In genomic region chr16:44725286-44726223, GRCm38 (mm10) we compare ENCODE assay signal across 8 mouse cellular contexts. TPM values are rescaled to one million over a fixed set of nuclear protein-coding genes. Genes with fewer than 3 reads are reported as not detected.
A peak's percentile ranks its signal among the peaks of the same experiment; 100 is the strongest.
DNase-seq lines count a peak whose midpoint lies in the region; ATAC-seq and TF ChIP-seq lines count a peak whose summit lies in the region.

No protein-coding gene starts in this region.

- WGBS in forebrain, embryonic 10.5 days: 54% methylated on average over 14 of the region's 14 CpGs
- WGBS in heart, embryonic 16.5 days: 39% methylated on average over 14 of the region's 14 CpGs
- WGBS in liver, embryonic 12.5 days (ENCODE audit: insufficient replicate concordance): 27% methylated on average over 14 of the region's 14 CpGs
- WGBS in stomach, postnatal 0 days: 37% methylated on average over 14 of the region's 14 CpGs

- H3K36me3 ChIP-seq in ES-Bruce4 (ENCODE audit: control insufficient read depth, insufficient read depth, low read length, poor library complexity, severe bottlenecking): peaks cover 35% of the 10 kb centered on the region
- H3K36me3 ChIP-seq in forebrain, embryonic 10.5 days (replicated peaks): peaks cover 34% of the 10 kb centered on the region
- 0 out of 2 replicates have a peak, but pooled peaks cover 4% of the 10 kb centered on the region for H3K36me3 ChIP-seq in heart, embryonic 16.5 days (ENCODE audit: control insufficient read depth, insufficient read depth)
- H3K36me3 ChIP-seq in liver, embryonic 12.5 days: peaks cover 35% of the 10 kb centered on the region
- peaks cover 2% of the 10 kb centered on the region; the same call in 1 of the 2 replicates for H3K36me3 ChIP-seq in stomach, postnatal 0 days (ENCODE audit: control insufficient read depth, insufficient read depth, low read length)

- peaks cover 2% of the 10 kb centered on the region for H3K4me1 ChIP-seq in ES-Bruce4 (ENCODE audit: control insufficient read depth, insufficient read depth, low read length)
- H3K4me1 ChIP-seq in forebrain, embryonic 10.5 days: peaks cover 25% of the 10 kb centered on the region
- H3K4me1 ChIP-seq in heart, embryonic 16.5 days (ENCODE audit: control insufficient read depth, insufficient read depth, low read length): peaks cover 20% of the 10 kb centered on the region
- peaks cover 47% of the 10 kb centered on the region for H3K4me1 ChIP-seq in liver, embryonic 12.5 days
- H3K4me1 ChIP-seq in stomach, postnatal 0 days (replicated peaks; ENCODE audit: control insufficient read depth, insufficient read depth): no peaks in the 10 kb centered on the region

- no peak for TF ChIP-seq EP300 in ES-Bruce4 (IDR thresholded peaks at IDR 0.05; ENCODE audit: insufficient read depth, low read depth, low read length)
- no peak for TF ChIP-seq EP300 in stomach, postnatal 0 days (optimal IDR thresholded peaks at IDR 0.05)

- H3K9ac ChIP-seq in ES-Bruce4 (ENCODE audit: low read depth, poor library complexity, severe bottlenecking): peak overlapping the region; percentile 98
- H3K9ac ChIP-seq in heart, embryonic 16.5 days (ENCODE audit: low read length): peak overlapping the region; percentile 90
- peak overlapping the region; percentile 85 for H3K9ac ChIP-seq in liver, embryonic 12.5 days
- H3K9ac ChIP-seq in stomach, postnatal 0 days (ENCODE audit: low read length): no peak overlapping the region; the same call in 1 of the 2 replicates

- no peaks in the 10 kb centered on the region for H3K9me3 ChIP-seq in ES-Bruce4 (replicated peaks; ENCODE audit: control insufficient read depth, insufficient read depth, low read length, poor library complexity, severe bottlenecking)
- H3K9me3 ChIP-seq in forebrain, embryonic 10.5 days: no peaks in the 10 kb centered on the region
- H3K9me3 ChIP-seq in heart, embryonic 16.5 days (replicated peaks; ENCODE audit: control insufficient read depth, low read length): no peaks in the 10 kb centered on the region
- no peaks in the 10 kb centered on the region for H3K9me3 ChIP-seq in liver, embryonic 12.5 days (replicated peaks)
- no peaks in the 10 kb centered on the region for H3K9me3 ChIP-seq in stomach, postnatal 0 days (ENCODE audit: control insufficient read depth, low read length)

- peak overlapping the region; percentile 88; the same call in 1 of the 2 replicates for H3K27ac ChIP-seq in ES-Bruce4 (ENCODE audit: insufficient read depth, low read length)
- H3K27ac ChIP-seq in forebrain, embryonic 10.5 days: peak overlapping the region; percentile 99
- H3K27ac ChIP-seq in heart, embryonic 16.5 days (ENCODE audit: low read length): peak overlapping the region; percentile 96
- peak overlapping the region; percentile 84 for H3K27ac ChIP-seq in liver, embryonic 12.5 days
- peak overlapping the region; percentile 40; the same call in 1 of the 2 replicates for H3K27ac ChIP-seq in stomach, postnatal 0 days (replicated peaks)

- TF ChIP-seq CTCF in ES-Bruce4 (IDR thresholded peaks at IDR 0.05; ENCODE audit: low read depth, low read length): peak; percentile 51
- peak; percentile 94 for TF ChIP-seq CTCF in stomach, postnatal 0 days (IDR thresholded peaks at IDR 0.05; ENCODE audit: low read depth)

- no peak for ATAC-seq in heart, embryonic 16.5 days (replicated peaks; ENCODE audit: extremely low read depth, insufficient read depth, low FRiP score)
- ATAC-seq in liver, embryonic 12.5 days: no peak
- ATAC-seq in stomach, postnatal 0 days (ENCODE audit: low FRiP score, low TSS enrichment): no peak

- no peak for TF ChIP-seq POLR2A in ES-Bruce4 (IDR thresholded peaks at IDR 0.05; ENCODE audit: insufficient read depth, low read length)

- H3K4me3 ChIP-seq in ES-Bruce4 (ENCODE audit: low read depth, low read length): peak overlapping the region; percentile 100
- H3K4me3 ChIP-seq in forebrain, embryonic 10.5 days: peak overlapping the region; percentile 93
- peak overlapping the region; percentile 81 for H3K4me3 ChIP-seq in heart, embryonic 16.5 days (ENCODE audit: low read length)
- peak overlapping the region; percentile 74 for H3K4me3 ChIP-seq in liver, embryonic 12.5 days
- peak overlapping the region; percentile 81 for H3K4me3 ChIP-seq in stomach, postnatal 0 days (ENCODE audit: low read depth, low read length)

- H3K4me2 ChIP-seq in heart, embryonic 16.5 days (ENCODE audit: low read depth, low read length): peak overlapping the region; percentile 81
- H3K4me2 ChIP-seq in liver, embryonic 12.5 days: peak overlapping the region; percentile 90
- H3K4me2 ChIP-seq in stomach, postnatal 0 days (replicated peaks; ENCODE audit: low read depth): peak overlapping the region; percentile 83

- peak; percentile 76 for DNase-seq in c-Kit-positive CD71-negative TER-119-negative erythroid progenitor cells, embryonic 14.5 days (ENCODE audit: low read depth)
- DNase-seq in forebrain, embryonic 10.5 days (ENCODE audit: extremely low spot score, low spot score): peak; percentile 47
- DNase-seq in kidney, postnatal 14 days: peak; percentile 86
- peak; percentile 88 for DNase-seq in naive thymus-derived CD4-positive, alpha-beta T cell, adult 2 months (ENCODE audit: low read depth)
- peak; percentile 71 for DNase-seq in stomach, postnatal 0 days (ENCODE audit: low spot score)

- no peaks in the 10 kb centered on the region for H3K27me3 ChIP-seq in ES-Bruce4 (ENCODE audit: control insufficient read depth, insufficient read depth, low read length, poor library complexity, severe bottlenecking)
- no peaks in the 10 kb centered on the region for H3K27me3 ChIP-seq in forebrain, embryonic 10.5 days (ENCODE audit: poor library complexity, severe bottlenecking)
- no peaks in the 10 kb centered on the region for H3K27me3 ChIP-seq in heart, embryonic 16.5 days (ENCODE audit: control insufficient read depth, insufficient read depth, low read length)
- no peaks in the 10 kb centered on the region for H3K27me3 ChIP-seq in liver, embryonic 12.5 days (replicated peaks)
- H3K27me3 ChIP-seq in stomach, postnatal 0 days (ENCODE audit: control insufficient read depth, insufficient read depth, low read length): no peaks in the 10 kb centered on the region

RNA-seq across cellular contexts. Expression of gene Nepro, which starts 1.5 kb away (rescaled TPM):
- polyA plus RNA-seq in ES-Bruce4 (2011; ENCODE audit: insufficient read depth, insufficient read length, low read depth, missing spikeins): 28.6 and 32.1 TPM in 2 replicates
- 15.4 and 17.1 TPM in 2 replicates for polyA plus RNA-seq in forebrain, embryonic 10.5 days (2016; fragmentation: Nextera tagmentation; extraction: Ambion mirVana)
- polyA plus RNA-seq in heart, embryonic 16.5 days (2015; fragmentation: Nextera tagmentation; extraction: Ambion mirVana): 3.6 and 4.3 TPM in 2 replicates
- 6.5 and 7.3 TPM in 2 replicates for polyA plus RNA-seq in liver, embryonic 12.5 days (2016; fragmentation: Nextera tagmentation; extraction: Ambion mirVana)
- polyA plus RNA-seq in stomach, postnatal 0 days (2015; fragmentation: Nextera tagmentation; extraction: Ambion mirVana): 2.8 and 3.2 TPM in 2 replicates

RNA-seq across cellular contexts. Expression of gene Gtpbp8, which starts 20.6 kb away (rescaled TPM):
- polyA plus RNA-seq in ES-Bruce4 (2011; ENCODE audit: insufficient read depth, insufficient read length, low read depth, missing spikeins): 15.3 and 17.3 TPM in 2 replicates
- 31.9 and 32.4 TPM in 2 replicates for polyA plus RNA-seq in forebrain, embryonic 10.5 days (2016; fragmentation: Nextera tagmentation; extraction: Ambion mirVana)
- polyA plus RNA-seq in heart, embryonic 16.5 days (2015; fragmentation: Nextera tagmentation; extraction: Ambion mirVana): 20.9 and 21.7 TPM in 2 replicates
- 23.3 and 23.8 TPM in 2 replicates for polyA plus RNA-seq in liver, embryonic 12.5 days (2016; fragmentation: Nextera tagmentation; extraction: Ambion mirVana)
- 17.6 and 19.8 TPM in 2 replicates for polyA plus RNA-seq in stomach, postnatal 0 days (2015; fragmentation: Nextera tagmentation; extraction: Ambion mirVana)

RNA-seq across cellular contexts. Expression of gene Cd200r1, which starts 40.0 kb away (rescaled TPM):
- polyA plus RNA-seq in ES-Bruce4 (2011; ENCODE audit: insufficient read depth, insufficient read length, low read depth, missing spikeins): not detected in 2 replicates
- 0.27 and 0.47 TPM in 2 replicates for polyA plus RNA-seq in forebrain, embryonic 10.5 days (2016; fragmentation: Nextera tagmentation; extraction: Ambion mirVana)
- polyA plus RNA-seq in heart, embryonic 16.5 days (2015; fragmentation: Nextera tagmentation; extraction: Ambion mirVana): 1.2 and 1.4 TPM in 2 replicates
- 3.5 and 3.9 TPM in 2 replicates for polyA plus RNA-seq in liver, embryonic 12.5 days (2016; fragmentation: Nextera tagmentation; extraction: Ambion mirVana)
- 0.75 and 1.1 TPM in 2 replicates for polyA plus RNA-seq in stomach, postnatal 0 days (2015; fragmentation: Nextera tagmentation; extraction: Ambion mirVana)

Comparison
In these comparisons a context has a peak if more than half of its experiments do, and no peak if none do; other contexts are left out.
1. H3K27ac ChIP-seq: peak in every context shown above with its lines; median percentile 99 in forebrain, embryonic 10.5 days; 96 in heart, embryonic 16.5 days; 88 in ES-Bruce4; 84 in liver, embryonic 12.5 days; 40 in stomach, postnatal 0 days.